Mouse (Mus musculus) fibroblast of lung, adult 2 months (primary cell): ENCODE data around the gene Klrb1.
A peak's percentile ranks its signal among the peaks of the same experiment; 100 is the strongest.
"Not testable (repeated sequence)": the region's sequence is repeated elsewhere in the genome, so short reads cannot be mapped to it uniquely, and the experiment has no call there.

Source experiments
- DNase-seq: peaks from one replicate; pipeline ENCODE4 v3.0.0-alpha.2; 2011; ENCODE audit warnings: low read depth

Gene Klrb1

DNA sequence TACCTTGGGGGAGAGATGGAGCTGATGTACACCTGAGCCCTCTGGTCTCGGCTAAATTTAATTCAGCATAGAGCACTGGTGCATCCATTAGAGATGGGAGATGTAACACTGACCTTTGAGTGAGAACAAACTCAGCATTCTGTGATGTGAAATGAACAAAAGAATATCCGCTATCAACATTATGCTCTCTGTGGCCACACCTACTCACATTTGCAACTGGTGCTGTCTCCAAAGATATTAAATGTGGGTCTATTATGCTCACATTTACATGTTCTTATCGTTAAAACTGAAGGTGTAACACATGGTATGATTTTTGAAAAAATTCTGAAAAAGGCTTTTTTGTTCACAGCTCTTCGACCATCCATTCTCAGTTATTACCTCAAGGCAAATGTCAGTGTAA, at the start of gene Klrb1:
Gene Klrb1 (minus strand): TSS at position 101 of the 400 bp plus-strand sequence.
- no peak for DNase-seq

DNA sequence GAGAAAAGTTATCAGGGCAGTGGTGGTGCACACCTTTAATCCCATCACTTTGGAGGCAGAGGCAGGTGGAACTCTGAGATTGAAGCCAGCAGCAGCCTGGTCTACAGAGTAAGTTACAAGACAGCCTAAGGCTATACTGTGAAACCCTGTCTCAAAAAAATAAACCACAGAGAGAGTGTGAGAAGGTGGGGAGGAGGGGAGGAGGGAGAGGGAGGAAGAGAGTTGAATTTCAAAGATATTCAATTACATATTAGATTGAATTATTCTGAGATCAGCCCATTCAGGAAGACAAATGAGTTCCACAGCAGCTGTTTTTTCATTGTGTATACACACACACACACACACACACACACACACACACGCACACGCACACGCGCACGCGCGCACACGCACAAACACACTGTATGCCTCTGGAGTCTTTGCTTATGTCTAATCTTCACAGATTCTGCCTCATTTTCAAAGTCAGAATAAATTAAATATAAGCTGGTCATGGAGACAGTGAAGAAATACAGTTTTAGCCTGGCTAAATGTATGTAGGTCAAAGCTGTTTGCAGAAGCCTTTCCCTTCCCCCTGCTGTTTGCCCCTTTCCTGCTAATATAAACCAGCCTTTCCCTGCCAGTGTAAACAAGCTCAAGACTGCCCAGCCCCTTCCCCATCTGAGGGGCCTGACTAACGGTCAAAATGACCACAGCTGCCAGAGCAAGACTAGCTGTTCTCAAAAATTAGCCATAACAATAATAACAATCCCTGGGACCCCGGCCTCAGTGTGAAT, 46.8 kb upstream of the Klrb1 start:
- no peak for DNase-seq

DNA sequence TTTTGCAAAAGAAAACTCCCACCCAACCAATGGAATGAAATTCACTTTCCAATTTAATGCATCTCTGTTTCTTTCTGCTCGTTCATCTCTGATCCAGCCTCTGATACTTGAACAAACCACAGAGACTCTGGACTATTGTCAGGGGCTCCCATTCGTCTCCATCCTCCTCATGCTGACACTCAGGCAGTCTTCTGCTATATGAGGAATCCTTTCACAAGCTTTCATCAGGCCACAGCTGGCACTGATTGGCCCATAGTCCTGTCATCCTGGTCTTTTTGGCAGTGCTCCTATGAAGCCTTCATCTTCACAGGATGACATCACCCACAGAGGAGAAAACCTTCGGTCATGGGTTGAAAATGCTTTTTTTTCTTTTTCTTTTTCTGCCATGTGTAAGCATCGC, 45.2 kb upstream of the Klrb1 start:
- DNase-seq = no peak

DNA sequence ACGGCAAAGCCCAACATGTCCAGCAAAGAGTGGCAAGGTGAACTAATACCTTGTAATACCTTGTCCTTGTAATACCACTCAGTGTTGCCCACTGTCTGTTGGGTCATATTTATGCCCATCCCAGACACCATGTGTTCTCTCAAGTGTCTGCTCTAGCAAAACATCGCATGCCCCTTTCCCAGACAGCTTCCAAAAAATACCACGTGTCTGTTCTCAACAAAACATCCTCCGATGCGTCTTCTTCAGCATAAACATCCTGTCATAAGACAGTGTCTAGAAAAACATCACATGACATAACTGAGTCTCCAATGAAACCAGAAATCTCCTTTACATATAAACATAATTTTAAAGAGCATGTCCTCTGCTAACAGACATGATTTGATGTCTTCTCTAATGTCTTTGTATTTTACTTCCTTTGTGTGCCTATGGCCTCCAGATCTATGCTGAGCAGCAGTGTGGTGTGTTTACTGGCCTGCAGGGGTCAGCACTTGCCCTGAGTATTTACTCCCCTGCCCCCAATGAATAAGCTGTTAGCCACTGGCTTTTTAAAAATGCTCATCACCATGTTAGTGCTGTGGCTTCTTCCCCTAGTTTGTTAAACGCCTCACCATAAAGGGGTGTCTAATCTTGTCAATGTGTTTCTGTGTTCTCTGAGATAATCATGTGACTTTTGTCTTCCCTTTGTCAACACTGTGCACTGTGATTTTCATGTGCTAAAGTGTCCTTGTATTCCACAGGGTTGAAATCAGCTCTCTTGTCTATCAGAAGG, 43.8 kb upstream of the Klrb1 start:
- not testable (repeated sequence) for DNase-seq

DNA sequence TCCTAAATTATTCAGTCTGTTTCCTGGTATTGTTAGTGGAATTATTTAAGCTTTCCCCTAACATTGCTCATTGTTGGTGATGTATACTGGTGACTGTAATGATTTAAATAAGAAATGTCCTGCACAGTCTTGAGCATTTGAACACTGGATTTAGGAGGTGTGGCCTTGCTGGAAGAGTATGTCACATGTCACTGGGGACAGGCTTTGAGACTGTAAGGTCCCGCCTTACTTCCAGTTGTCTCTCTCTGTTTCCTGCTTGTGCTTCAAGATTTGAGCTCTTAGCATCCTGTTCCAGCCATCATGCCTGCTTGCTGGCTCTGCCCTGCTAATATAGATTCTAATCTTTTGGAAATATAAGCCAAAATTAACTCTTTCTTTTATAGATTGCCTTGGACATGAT, 42.4 kb upstream of the Klrb1 start:
- no peak for DNase-seq

DNA sequence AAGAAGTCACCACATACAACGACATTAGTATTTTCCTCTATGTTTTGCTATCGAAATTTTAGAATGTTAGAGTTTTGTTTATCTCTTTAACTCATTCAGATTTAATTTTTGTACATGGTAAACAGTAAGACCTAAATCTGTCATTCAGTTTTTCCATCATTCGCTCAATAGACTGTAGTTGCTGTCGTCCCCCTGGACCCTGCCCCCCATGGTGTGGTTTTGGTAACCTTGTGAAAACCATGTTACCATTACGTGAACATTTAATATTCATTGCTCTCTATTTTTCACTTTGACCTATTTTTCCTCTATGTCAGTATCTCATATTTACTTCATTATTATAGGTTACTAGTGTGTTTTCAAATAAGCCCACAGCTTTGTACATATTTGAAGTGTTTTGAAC, 41.7 kb upstream of the Klrb1 start:
- DNase-seq = no peak

DNA sequence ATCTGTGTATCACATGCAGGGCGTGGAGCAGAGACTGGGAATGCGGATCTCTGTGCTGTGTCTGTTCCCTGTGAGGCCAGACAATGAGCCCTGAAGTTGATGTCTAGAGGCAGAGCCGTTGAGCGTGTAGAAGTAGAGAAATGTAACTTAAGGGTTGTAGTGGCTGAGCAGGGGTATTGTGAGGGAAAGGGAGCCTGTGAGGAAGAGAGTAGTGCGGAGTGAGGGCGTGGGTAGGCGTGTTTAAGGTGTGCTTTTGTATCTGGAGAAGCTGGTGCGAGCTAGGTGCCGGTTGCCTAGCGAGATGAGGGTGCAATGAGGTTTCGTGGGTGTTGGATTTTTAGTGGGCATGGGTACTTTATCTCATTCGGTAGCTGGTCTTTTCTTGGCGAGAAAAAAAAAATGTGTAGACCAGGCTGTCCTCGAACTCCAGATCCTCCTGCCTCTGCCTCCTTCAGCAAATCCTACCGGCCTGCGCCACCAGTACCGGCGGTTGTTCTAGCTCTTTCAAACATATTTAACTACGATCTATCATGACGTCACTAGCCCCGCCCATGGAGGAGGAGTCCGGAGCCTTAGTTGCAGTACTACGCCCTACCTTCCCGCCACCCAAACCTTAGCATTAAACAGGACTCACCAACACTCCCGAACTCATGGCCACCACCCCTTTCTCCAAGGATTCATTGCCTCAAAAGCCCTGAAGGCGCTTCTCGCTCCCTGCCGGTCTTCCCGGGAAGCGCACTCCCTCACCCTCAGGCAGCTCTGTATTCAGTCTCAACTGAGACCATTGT, 41.1 kb upstream of the Klrb1 start:
- peak; percentile 99 for DNase-seq

DNA sequence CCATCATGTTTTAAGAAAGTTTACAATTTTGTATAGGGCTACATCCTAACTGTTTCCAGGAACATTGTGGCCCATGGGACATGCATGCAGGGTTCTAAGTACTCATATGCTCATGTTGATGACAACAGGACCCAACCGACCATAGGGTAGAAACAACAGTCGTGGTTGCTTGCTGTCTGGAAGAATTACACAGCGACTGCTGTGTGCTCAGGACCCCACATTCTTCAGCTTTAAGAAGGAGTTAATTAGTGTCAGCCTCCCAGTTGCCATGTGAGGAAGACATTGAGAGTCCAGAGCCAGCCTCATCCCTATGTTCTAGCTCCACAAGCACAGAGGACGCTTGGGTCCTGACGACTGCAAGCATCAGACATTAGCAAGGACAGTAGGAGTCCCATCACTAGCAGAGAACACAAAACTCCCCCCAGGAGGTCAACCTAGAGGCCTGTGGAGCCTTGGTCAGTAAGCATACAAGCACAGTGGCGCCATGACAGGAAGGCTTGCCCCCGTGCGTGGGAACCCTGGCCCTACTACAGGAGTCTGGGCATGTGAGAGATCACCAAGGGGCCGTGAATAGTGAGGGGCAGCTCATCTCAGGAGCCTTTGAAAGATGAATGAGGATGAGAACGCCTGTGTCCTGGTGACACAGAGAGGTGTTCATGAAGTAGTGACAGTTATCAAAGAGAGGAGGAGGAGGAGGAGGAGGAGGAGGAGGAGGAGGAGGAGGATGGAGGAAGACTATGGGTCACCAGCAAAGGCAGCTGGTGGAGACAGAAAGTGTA, 40.2 kb upstream of the Klrb1 start:
- not testable (repeated sequence) for DNase-seq

DNA sequence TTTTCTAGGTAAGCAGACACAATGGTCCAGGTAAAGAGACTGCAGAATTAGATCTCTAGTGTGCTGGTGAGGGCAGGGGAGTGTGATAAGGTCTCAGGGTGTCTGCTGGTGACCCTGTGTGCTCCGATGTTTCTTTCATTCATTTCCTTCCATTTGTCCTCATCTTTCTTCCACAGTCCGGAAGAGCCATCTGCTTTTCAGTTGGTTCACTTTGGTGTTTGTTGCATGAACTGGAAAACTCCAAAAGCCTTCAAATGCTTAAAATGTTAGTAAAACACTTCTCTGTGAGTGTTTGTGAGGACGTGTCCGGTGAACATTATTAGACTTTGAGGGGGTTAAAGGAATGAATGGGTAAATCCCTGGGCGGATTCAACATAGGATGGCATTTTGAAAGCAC, 38.3 kb upstream of the Klrb1 start:
- DNase-seq = no peak

DNA sequence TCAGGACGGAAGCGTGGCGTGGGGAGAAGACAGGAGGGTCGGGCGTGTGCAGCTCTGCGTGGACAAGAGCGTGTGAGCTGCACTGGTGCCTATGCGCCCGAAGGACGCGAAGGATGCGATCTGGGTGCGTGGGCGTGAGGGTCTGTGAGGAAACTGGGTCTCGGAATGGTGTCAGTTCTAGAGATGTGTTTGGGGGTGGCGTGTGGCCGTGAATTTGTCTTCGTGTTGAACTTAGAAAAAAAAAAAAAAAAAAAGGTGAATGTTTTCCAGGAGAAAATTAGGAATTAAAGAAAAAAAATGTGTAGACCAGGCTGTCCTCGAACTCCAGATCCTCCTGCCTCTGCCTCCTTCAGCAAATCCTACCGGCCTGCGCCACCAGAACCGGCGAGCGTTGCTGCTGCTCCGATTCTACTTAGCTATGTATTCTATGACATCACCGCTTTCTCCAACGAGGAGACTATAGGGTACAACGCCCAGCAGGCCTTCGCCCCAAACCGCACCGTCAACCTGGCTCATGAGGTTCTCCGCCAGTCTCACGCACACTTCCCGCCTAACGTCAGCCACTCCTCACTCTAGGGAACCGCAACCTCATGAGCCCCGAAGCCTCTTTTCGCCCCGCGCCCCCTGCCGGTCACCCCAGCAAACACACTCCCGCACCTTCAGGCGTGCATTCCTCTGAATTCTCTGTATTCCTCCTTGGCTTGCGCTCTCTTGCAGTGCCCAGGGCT, 37.7 kb upstream of the Klrb1 start:
- peak; percentile 74 for DNase-seq

DNA sequence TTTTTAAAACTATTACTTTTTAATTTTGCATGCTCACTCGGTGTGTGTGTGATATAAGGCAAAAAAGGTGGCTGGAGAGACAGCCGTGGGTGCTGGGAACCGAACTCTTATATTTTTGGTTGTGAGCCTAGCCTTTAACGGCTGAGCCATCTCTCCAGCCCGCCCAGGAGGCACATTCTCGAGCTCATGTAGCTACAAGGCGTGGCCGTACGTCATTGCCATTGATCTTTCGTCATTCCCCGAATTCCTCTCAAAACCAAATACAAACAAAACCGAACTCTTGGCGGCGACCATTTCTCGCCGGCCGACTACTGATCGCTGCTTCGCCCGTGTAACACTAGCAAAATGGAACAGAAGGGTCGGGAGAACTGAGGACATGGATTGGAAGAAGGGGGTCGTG, 37.2 kb upstream of the Klrb1 start:
- peak; percentile 77 for DNase-seq

DNA sequence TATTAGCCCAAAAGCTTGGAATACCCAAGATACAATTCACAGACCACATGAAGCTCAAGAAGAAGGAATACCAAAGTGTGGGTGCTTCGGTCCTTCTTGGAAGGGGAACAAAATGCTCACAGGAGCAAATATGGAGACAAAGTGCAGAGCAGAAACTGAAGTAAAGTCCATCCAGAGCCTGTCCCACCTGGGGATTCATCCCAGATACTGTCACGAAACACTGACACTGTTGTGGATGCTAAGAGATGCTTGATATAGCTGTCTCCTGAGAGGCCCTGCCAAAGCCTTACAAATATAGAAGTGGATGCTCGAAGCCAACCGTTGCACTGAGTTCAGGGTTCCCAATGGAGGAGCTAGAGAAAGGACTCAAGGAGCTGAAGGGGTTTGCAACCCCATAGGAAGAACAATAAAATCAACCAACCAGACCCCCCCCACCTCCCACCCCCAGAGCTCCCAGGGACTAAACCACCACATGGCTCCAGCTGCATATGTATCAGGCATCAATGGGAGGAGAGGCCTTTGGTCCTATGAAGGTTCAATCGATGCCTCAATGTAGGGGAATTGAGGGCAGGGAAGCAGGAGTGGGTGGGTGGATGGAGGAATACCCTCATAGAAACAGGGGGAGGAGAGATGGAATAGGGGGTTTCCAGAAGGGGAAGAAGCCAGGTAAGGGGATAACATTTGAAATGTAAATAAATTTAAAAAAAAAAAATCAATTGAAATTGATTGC, 36.5 kb upstream of the Klrb1 start:
- DNase-seq = no peak

DNA sequence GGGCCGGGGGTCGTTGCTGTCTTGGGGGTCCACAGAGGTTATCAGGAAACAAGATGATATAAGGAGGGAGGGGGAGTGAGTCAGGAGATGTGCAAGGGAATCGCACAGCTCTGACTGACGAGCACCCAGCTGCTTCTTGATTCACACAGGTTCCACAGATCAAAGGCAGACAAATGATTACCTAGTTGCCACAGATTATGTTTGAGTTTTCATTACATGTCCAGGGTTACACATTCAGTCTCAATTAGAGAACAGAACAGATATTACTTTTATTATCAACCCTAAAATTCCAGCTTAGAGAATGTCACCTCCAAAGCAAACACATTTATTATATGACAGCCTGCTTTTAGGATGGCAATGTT, 32.5 kb upstream of the Klrb1 start:
- DNase-seq = not testable (repeated sequence)

DNA sequence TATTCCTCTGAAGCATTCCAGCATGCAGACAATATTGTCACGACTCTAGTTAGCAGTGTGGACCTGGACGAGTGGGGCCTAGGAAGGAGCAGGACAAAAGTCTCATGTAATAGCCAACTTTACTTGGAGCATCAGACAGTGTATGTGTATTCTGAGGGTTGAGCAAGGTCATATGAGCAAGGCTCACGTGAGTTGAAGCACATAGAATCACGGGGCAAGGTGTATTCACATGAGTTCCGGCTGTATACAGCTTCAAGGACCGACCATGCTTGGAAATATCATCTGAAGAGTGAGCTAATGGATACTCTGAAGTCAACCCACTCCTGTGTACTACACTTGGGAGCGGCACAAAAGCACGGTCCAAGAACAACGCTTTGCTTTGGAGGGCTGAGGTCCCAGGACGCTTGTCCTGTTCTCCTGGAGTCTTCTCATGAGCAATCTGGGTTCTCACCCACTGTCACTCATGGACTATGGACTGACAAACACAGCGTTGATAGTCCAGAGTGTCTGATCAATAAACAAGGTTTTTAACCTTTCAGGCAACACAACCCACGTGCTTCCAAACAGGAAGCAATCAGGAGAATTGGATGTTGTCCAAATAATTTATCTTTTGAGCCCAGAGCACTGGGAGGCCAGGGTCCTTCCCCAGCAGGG, 32.0 kb upstream of the Klrb1 start:
- DNase-seq = not testable (repeated sequence)

DNA sequence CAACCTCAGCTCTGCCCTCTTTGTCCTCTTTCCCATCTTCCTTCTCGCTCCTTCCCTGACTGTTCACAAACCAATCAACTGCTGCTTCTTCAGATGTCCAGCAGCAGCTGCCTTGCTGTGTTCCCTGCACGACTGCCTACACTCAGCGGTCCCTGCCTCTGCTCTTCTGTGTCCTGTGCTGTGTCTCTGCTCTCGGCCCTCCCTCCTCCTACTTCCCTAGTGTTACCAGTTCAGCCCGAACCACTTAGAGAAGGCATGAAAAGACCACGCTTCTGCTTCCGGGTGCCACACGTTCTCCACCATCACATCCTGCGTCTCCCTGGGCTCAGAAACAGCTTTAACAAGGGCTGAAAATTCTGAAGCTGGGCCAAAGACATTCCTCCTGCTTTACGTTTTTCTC, 31.4 kb upstream of the Klrb1 start:
- DNase-seq = not testable (repeated sequence)

DNA sequence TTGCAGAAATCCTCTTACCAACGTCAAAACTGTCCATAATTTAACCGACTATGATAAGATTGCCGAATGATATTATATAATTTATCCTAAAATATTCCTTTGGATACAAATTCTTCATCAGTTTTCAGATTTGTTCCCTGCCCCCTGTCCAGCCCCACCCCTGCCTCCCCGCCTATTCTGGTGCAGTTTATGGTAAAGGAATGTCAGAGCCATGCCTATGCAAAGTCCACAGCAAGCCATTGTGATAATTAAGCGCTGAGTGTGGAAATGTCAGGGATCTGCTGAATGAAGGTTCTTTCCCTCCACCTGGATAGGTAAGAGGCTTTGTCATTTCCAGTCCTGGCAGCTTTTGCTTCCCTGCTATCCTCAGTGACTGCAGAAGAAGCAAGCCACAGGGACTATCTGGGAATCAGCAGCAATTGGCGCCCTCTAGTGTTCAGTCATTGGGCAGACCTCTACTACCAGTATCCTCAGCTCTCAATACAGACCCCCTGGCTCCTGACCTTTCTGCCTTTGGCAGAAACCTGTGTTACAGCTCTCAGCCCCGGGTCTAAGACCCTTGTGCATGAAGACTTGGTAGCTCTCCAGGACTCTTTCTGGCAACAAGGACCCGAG, 30.9 kb upstream of the Klrb1 start:
- peak; percentile 10 for DNase-seq

DNA sequence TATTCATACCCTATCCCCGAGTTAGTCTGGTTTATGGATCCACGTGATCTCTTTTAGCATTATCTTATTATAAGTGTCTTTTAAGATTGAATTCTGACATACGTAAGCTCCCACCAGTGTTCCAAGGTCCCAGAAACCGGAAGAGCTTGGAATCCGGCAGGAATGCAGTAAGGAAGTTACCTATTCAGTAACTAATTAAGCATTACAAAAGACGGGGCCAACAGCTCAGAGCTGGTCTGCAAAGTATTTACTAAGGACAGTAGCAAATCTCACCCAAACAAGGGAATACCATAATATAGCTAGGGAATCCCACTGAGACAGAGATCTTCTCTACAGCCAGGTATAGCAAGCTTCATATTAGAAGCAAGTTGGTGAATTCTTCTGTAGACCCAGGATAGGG, 24.1 kb upstream of the Klrb1 start:
- DNase-seq = not testable (repeated sequence)

DNA sequence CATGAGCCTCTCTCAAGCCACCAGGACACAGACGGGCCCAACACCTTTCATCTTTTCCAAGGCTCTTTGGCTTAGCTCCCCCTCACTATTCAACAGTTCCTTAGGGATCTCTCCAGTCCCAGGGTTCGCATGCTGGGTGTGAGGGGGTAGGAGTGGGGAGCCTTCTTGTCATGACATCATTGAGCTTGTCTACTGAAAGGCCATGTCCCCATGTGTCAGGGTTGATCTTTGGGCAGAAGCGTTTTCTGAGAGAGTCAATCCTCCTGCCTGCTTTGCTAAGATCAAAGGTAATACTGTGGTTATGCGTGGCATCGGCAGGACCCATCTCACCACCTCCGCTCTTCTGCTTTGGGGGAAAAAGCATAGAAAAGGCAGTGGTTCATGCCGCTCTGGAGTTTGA, 14.6 kb upstream of the Klrb1 start:
- no peak for DNase-seq

DNA sequence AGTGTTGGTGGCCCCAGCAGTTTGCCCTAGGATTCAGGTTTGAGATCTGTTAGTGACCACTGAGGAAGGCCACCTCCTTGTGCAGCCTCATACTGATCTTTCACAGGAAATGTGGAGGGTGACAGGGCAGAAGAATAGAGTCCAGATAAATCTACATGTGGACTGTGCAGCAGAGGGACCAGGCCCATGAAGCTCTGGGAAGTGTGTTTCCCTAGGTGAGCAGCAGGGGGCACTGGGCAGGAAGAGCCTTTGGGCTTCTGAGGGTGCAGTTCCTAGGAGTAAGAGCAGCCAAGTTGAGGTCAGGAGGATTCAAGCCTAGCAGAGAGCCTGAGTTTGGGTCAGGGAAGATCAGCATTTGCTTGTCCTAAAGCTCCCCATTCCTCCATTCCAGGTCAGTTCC, 13.2 kb upstream of the Klrb1 start:
- DNase-seq = no peak

DNA sequence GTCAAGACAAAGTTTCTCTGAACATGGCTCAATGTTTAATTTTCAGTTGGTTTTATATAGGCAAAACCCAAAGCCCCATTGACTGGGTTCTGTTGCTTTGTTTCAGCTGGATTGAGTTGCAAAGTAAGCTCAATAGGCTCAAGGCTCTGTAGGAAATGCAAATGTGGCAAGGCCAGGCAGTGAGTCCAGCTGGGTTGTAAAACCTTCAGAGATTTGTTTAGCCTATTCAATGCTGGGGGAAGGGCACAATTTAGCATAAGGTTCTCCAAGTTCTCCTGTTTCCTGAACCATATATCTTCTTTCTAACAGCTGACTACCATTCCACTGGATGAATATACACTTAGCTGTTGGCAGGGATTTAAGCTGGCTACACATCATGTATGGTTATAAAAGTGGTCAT, 12.0 kb upstream of the Klrb1 start:
- no peak for DNase-seq
